ENCODE assay signal across 8 mouse cellular contexts in genomic region chrX:160501687-160502047, GRCm38 (mm10). TPM values are rescaled to one million over a fixed set of nuclear protein-coding genes. Genes with fewer than 3 reads are reported as not detected.
DNase-seq lines count a peak whose midpoint lies in the region; ATAC-seq and TF ChIP-seq lines count a peak whose summit lies in the region.

No protein-coding gene starts in this region.

- no peak for TF ChIP-seq CTCF in kidney, postnatal 0 days (IDR thresholded peaks at IDR 0.05; ENCODE audit: low read depth)
- no peak for TF ChIP-seq CTCF in intestine, postnatal 0 days (IDR thresholded peaks at IDR 0.05; ENCODE audit: low read depth)

- no peaks in the 10 kb centered on the region for H3K27me3 ChIP-seq in kidney, postnatal 0 days (ENCODE audit: insufficient read depth, low read length)
- H3K27me3 ChIP-seq in embryonic facial prominence, embryonic 12.5 days: 0 out of 2 replicates have a peak, but pooled peaks cover 10% of the 10 kb centered on the region
- H3K27me3 ChIP-seq in intestine, postnatal 0 days (replicated peaks; ENCODE audit: control insufficient read depth, insufficient read depth, low read length): no peaks in the 10 kb centered on the region
- 0 out of 2 replicates have a peak, but pooled peaks cover 5% of the 10 kb centered on the region for H3K27me3 ChIP-seq in neural tube, embryonic 12.5 days (replicated peaks)

- no peaks in the 10 kb centered on the region for H3K9me3 ChIP-seq in kidney, postnatal 0 days (replicated peaks; ENCODE audit: low read length)
- H3K9me3 ChIP-seq in embryonic facial prominence, embryonic 12.5 days: no peaks in the 10 kb centered on the region
- no peaks in the 10 kb centered on the region for H3K9me3 ChIP-seq in intestine, postnatal 0 days (ENCODE audit: control insufficient read depth)
- no peaks in the 10 kb centered on the region for H3K9me3 ChIP-seq in neural tube, embryonic 12.5 days

- ATAC-seq in kidney, postnatal 0 days (replicated peaks; ENCODE audit: low FRiP score, low read depth): peak; percentile 84
- peak; percentile 79 for ATAC-seq in embryonic facial prominence, embryonic 12.5 days (ENCODE audit: insufficient number of reproducible peaks, insufficient read depth, low FRiP score, low TSS enrichment)
- peak; percentile 90 for ATAC-seq in intestine, postnatal 0 days
- ATAC-seq in neural tube, embryonic 12.5 days (ENCODE audit: low FRiP score, low read depth): peak; percentile 90

- H3K4me2 ChIP-seq in kidney, postnatal 0 days (ENCODE audit: low read length): peak overlapping the region; percentile 60
- peak overlapping the region; percentile 38 for H3K4me2 ChIP-seq in embryonic facial prominence, embryonic 12.5 days (replicated peaks)
- H3K4me2 ChIP-seq in intestine, postnatal 0 days (replicated peaks; ENCODE audit: low read depth): peak overlapping the region; percentile 67
- peak overlapping the region; percentile 61 for H3K4me2 ChIP-seq in neural tube, embryonic 12.5 days (replicated peaks)

- WGBS in kidney, postnatal 0 days: 43% methylated on average over 12 of the region's 12 CpGs
- 13% methylated on average over 12 of the region's 12 CpGs for WGBS in embryonic facial prominence, embryonic 12.5 days
- WGBS in intestine, postnatal 0 days: 30% methylated on average over 12 of the region's 12 CpGs
- 12% methylated on average over 12 of the region's 12 CpGs for WGBS in neural tube, embryonic 12.5 days

- peak overlapping the region; percentile 86 for H3K27ac ChIP-seq in kidney, postnatal 0 days
- no peak overlapping the region for H3K27ac ChIP-seq in embryonic facial prominence, embryonic 12.5 days
- H3K27ac ChIP-seq in intestine, postnatal 0 days (ENCODE audit: low read depth, low read length): peak overlapping the region; percentile 71; the same call in 1 of the 2 replicates
- H3K27ac ChIP-seq in neural tube, embryonic 12.5 days: no peak overlapping the region

- H3K4me3 ChIP-seq in kidney, postnatal 0 days (replicated peaks; ENCODE audit: low read depth, low read length): peak overlapping the region; percentile 54
- H3K4me3 ChIP-seq in embryonic facial prominence, embryonic 12.5 days: peak overlapping the region; percentile 52
- H3K4me3 ChIP-seq in intestine, postnatal 0 days (ENCODE audit: low read depth, low read length): peak overlapping the region; percentile 60
- peak overlapping the region; percentile 54 for H3K4me3 ChIP-seq in neural tube, embryonic 12.5 days

- no peaks in the 10 kb centered on the region; the same call in 1 of the 2 replicates for H3K4me1 ChIP-seq in kidney, postnatal 0 days (replicated peaks; ENCODE audit: insufficient read depth, low read length)
- H3K4me1 ChIP-seq in embryonic facial prominence, embryonic 12.5 days: peaks cover 6% of the 10 kb centered on the region; the same call in 1 of the 2 replicates
- H3K4me1 ChIP-seq in intestine, postnatal 0 days (replicated peaks; ENCODE audit: control insufficient read depth, insufficient read depth, low read length): no peaks in the 10 kb centered on the region
- 0 out of 2 replicates have a peak, but pooled peaks cover 4% of the 10 kb centered on the region for H3K4me1 ChIP-seq in neural tube, embryonic 12.5 days

- H3K9ac ChIP-seq in kidney, postnatal 0 days (ENCODE audit: low read depth, low read length): peak overlapping the region; percentile 62
- H3K9ac ChIP-seq in embryonic facial prominence, embryonic 12.5 days: 0 out of 2 replicates have a peak overlapping the region, but pooled peaks have one; percentile 55
- no peak overlapping the region for H3K9ac ChIP-seq in intestine, postnatal 0 days (ENCODE audit: low read depth, low read length)
- H3K9ac ChIP-seq in neural tube, embryonic 12.5 days: 0 out of 2 replicates have a peak overlapping the region, but pooled peaks have one; percentile 48

- no peaks in the 10 kb centered on the region for H3K36me3 ChIP-seq in kidney, postnatal 0 days (ENCODE audit: insufficient read depth, low read length)
- no peaks in the 10 kb centered on the region for H3K36me3 ChIP-seq in embryonic facial prominence, embryonic 12.5 days
- no peaks in the 10 kb centered on the region for H3K36me3 ChIP-seq in intestine, postnatal 0 days (ENCODE audit: control insufficient read depth, insufficient read depth)
- no peaks in the 10 kb centered on the region for H3K36me3 ChIP-seq in neural tube, embryonic 12.5 days

- no peak for DNase-seq in kidney, postnatal 0 days (ENCODE audit: low spot score)
- no peak for DNase-seq in kidney, adult 18-20 months
- DNase-seq in adrenal gland, adult 2 months: no peak
- no peak for DNase-seq in embryo, embryonic 11 days
- DNase-seq in ovary, postnatal 14 days (ENCODE audit: low spot score): no peak

RNA-seq across cellular contexts. Expression of gene Phka2, which starts 0.3 kb away (rescaled TPM):
- 8.8 and 10.2 TPM in 2 replicates for polyA plus RNA-seq in kidney, postnatal 0 days (2015; fragmentation: Nextera tagmentation; extraction: Ambion mirVana)
- 18.3 and 18.4 TPM in 2 replicates for polyA plus RNA-seq in embryonic facial prominence, embryonic 12.5 days (2016; fragmentation: Nextera tagmentation; extraction: Ambion mirVana)
- polyA plus RNA-seq in intestine, postnatal 0 days (2015; fragmentation: Nextera tagmentation; extraction: Ambion mirVana): 4.4 and 4.7 TPM in 2 replicates
- polyA plus RNA-seq in neural tube, embryonic 12.5 days (2016; fragmentation: Nextera tagmentation; extraction: Ambion mirVana): 17.9 and 18.7 TPM in 2 replicates
- 10 to 100 TPM; 25.9 to 30.3 TPM for total RNA-seq in adrenal gland, adult 2 months (2021)
- 12.0 and 17.1 TPM in 2 replicates for polyA plus RNA-seq in adrenal gland, adult 2 months (2012; rRNA removed)

Comparison
In these comparisons a context has a peak if more than half of its experiments do, and no peak if none do; other contexts are left out.
1. H3K27ac ChIP-seq: peak in kidney, postnatal 0 days (single experiment) and intestine, postnatal 0 days (single experiment); none in embryonic facial prominence, embryonic 12.5 days (single experiment) and neural tube, embryonic 12.5 days (single experiment).
2. Peak in every context shown above with its lines, with median percentiles within 50 percentile points of each other: ATAC-seq, H3K4me2 ChIP-seq and H3K4me3 ChIP-seq.